Mouse (Mus musculus) MEL (cell line): ENCODE results near the gene Zfp146.
"Not testable (repeated sequence)": the region's sequence is repeated elsewhere in the genome, so short reads cannot be mapped to it uniquely, and the experiment has no call there.

Source experiments
- CTCF ChIP-seq, 3 experiments: IDR thresholded peaks in 2 of 3; conservative IDR thresholded peaks in 1 of 3; 2 replicates each; pipeline ENCODE4 v1.5.1; 2011 to 2012; ENCODE audit warnings: low read length in 3 of 3, low read depth in 2 of 3, mild to moderate bottlenecking in 2 of 3, improper control_type of control experiment in 1 of 3, inconsistent platforms in 1 of 3, mixed read lengths in 1 of 3, moderate library complexity in 1 of 3; ENCODE audit not compliant: control insufficient read depth in 1 of 3, insufficient read depth in 1 of 3, poor library complexity in 1 of 3, severe bottlenecking in 1 of 3
- ETS1 ChIP-seq: IDR thresholded peaks from 2 replicates; pipeline ENCODE4 v1.6.1; 2012; ENCODE audit warnings: low read depth, mild to moderate bottlenecking, inconsistent platforms, low read length, improper control_type of control experiment, moderate library complexity
- MAFK ChIP-seq: IDR thresholded peaks from 2 replicates; pipeline ENCODE4 v1.6.1; 2011; ENCODE audit warnings: low read depth, mild to moderate bottlenecking, low read length, improper control_type of control experiment, borderline replicate concordance
- MEF2A ChIP-seq: IDR thresholded peaks from 2 replicates; pipeline ENCODE4 v1.6.1; 2014; ENCODE audit warnings: low read depth, mild to moderate bottlenecking, inconsistent platforms, low read length, improper control_type of control experiment; ENCODE audit not compliant: poor library complexity, insufficient replicate concordance, severe bottlenecking; ENCODE audit errors: extremely low read depth
- POLR2A ChIP-seq, 2 experiments: IDR thresholded peaks; 2 replicates each; pipeline ENCODE4 v1.6.1; 2011 to 2012; ENCODE audit warnings: low read length in 2 of 2, mild to moderate bottlenecking in 2 of 2, control low read depth in 1 of 2, improper control_type of control experiment in 1 of 2, low read depth in 1 of 2, moderate library complexity in 1 of 2; ENCODE audit not compliant: control insufficient read depth in 1 of 2, insufficient read depth in 1 of 2, poor library complexity in 1 of 2
- POLR2AphosphoS5 ChIP-seq: IDR thresholded peaks from 2 replicates; pipeline ENCODE4 v1.6.1; 2012; ENCODE audit warnings: low read depth, borderline replicate concordance, mild to moderate bottlenecking, inconsistent platforms, low read length, moderate library complexity, mixed read lengths
- TBP ChIP-seq: IDR thresholded peaks from 2 replicates; pipeline ENCODE4 v1.8.0; 2011; ENCODE audit warnings: low read depth, low read length, improper control_type of control experiment
- USF2 ChIP-seq, 2 experiments: IDR thresholded peaks; 2 replicates each; pipeline ENCODE4 v1.6.1; 2011 to 2012; ENCODE audit warnings: improper control_type of control experiment in 2 of 2, low read length in 2 of 2, borderline replicate concordance in 1 of 2, inconsistent platforms in 1 of 2, low read depth in 1 of 2, mild to moderate bottlenecking in 1 of 2; ENCODE audit not compliant: insufficient read depth in 1 of 2

GRCm38 (mm10) chr7:30183189-30183588, 13.6 kb upstream of the Zfp146 start:
- TF ChIP-seq CTCF (IDR thresholded peaks at IDR 0.05 in 2 of 3, conservative IDR thresholded peaks at IDR 0.05 in 1 of 3; ENCODE audit: control insufficient read depth in 1 of 3, insufficient read depth in 1 of 3, low read depth in 2 of 3, low read length in 3 of 3, poor library complexity in 1 of 3, severe bottlenecking in 1 of 3); POLR2A (IDR thresholded peaks at IDR 0.05; ENCODE audit: control insufficient read depth in 1 of 2, insufficient read depth in 1 of 2, low read depth in 1 of 2, low read length in 2 of 2, poor library complexity in 1 of 2); USF2 (IDR thresholded peaks at IDR 0.05; ENCODE audit: borderline replicate concordance in 1 of 2, insufficient read depth in 1 of 2, low read depth in 1 of 2, low read length in 2 of 2); MEF2A; ETS1; POLR2AphosphoS5; TBP; MAFK: not testable (repeated sequence)
